Mouse (Mus musculus) layer of hippocampus, adult 2 months (tissue): ENCODE results near the gene Bcar3. TPM values are rescaled to one million over a fixed set of nuclear protein-coding genes. Genes with fewer than 3 reads are reported as not detected.

Experiments
- DNase-seq, 2 experiments: peaks; one replicate each; pipeline ENCODE4 v3.0.0; 2022; ENCODE audit warnings: low spot score in 2 of 2
- H3K27ac ChIP-seq: fragments of 200-600 bp; 2 replicates; pipeline ENCODE4 v1.8.1; 2022
- H3K4me3 ChIP-seq: fragments of 200-600 bp; 2 replicates; pipeline ENCODE4 v1.8.1; 2022; ENCODE audit warnings: mild to moderate bottlenecking
- CTCF ChIP-seq: fragments of 200-600 bp; conservative IDR thresholded peaks from 2 replicates; pipeline ENCODE4 v1.8.1; 2022; ENCODE audit warnings: antibody characterized with exemption, mild to moderate bottlenecking, moderate library complexity
- total RNA-seq, 2 experiments: library from RNA; stranded (reverse); gene quantifications; 2 replicates each; pipeline ENCODE4 v1.2.3; 2021

Gene Bcar3
- total RNA-seq, 2 experiments from 2014 or later: 9.4 to 10.0 TPM

- no peak for DNase-seq
- Histone ChIP-seq H3K27ac (no peak overlapping the region), H3K4me3 (no peak overlapping the region)
- no peak for TF ChIP-seq CTCF
These were observed 190.4 kb downstream of the Bcar3 start for GRCm38 (mm10) chr3:122484301-122484700.

GRCm38 (mm10) chr3:122485699-122486098, 191.8 kb downstream of the Bcar3 start:
- TF ChIP-seq CTCF: no peak
- no peak overlapping the region for H3K27ac ChIP-seq
- no peak overlapping the region for H3K4me3 ChIP-seq
- peak in 1 of 2 experiments; percentile 39 for DNase-seq

- Histone ChIP-seq H3K4me3 (no peak overlapping the region), H3K27ac (no peak overlapping the region)
- no peak for DNase-seq
- TF ChIP-seq CTCF: no peak
These were observed 192.3 kb downstream of the Bcar3 start for GRCm38 (mm10) chr3:122486193-122486592.

- no peak overlapping the region for H3K27ac ChIP-seq
- TF ChIP-seq CTCF: no peak
These were observed 194.3 kb downstream of the Bcar3 start for GRCm38 (mm10) chr3:122488051-122488754.

GRCm38 (mm10) chr3:122490574-122490973, 196.6 kb downstream of the Bcar3 start:
- Histone ChIP-seq H3K4me3 (no peak overlapping the region), H3K27ac (no peak overlapping the region)
- DNase-seq: no peak
- TF ChIP-seq CTCF: no peak

More at GRCm38 (mm10) chr3:122488051-122488754, 194.3 kb downstream of the Bcar3 start:
- H3K4me3 ChIP-seq: no peak overlapping the region
- DNase-seq: no peak

GRCm38 (mm10) chr3:122492006-122492405, 198.1 kb downstream of the Bcar3 start:
- TF ChIP-seq CTCF: no peak
- Histone ChIP-seq H3K27ac (no peak overlapping the region), H3K4me3 (no peak overlapping the region)
- DNase-seq: no peak

GRCm38 (mm10) chr3:122492872-122493615, 199.1 kb downstream of the Bcar3 start:
- peak overlapping the region; percentile 50 for H3K4me3 ChIP-seq
- no peak for DNase-seq
- 0 out of 2 replicates have a peak, but pooled peaks have one; percentile 2 for TF ChIP-seq CTCF
- peak overlapping the region; percentile 5; the same call in 1 of the 2 replicates for H3K27ac ChIP-seq

GRCm38 (mm10) chr3:122494764-122495163, 200.8 kb downstream of the Bcar3 start:
- no peak for TF ChIP-seq CTCF
- H3K27ac ChIP-seq: no peak overlapping the region
- no peak overlapping the region for H3K4me3 ChIP-seq
- no peak for DNase-seq

GRCm38 (mm10) chr3:122497871-122498270, 203.9 kb downstream of the Bcar3 start:
- Histone ChIP-seq H3K27ac (no peak overlapping the region), H3K4me3 (no peak overlapping the region)
- TF ChIP-seq CTCF: no peak
- DNase-seq: no peak

GRCm38 (mm10) chr3:122498528-122498927, 204.6 kb downstream of the Bcar3 start:
- no peak for DNase-seq
- H3K27ac ChIP-seq: no peak overlapping the region
- no peak for TF ChIP-seq CTCF
- no peak overlapping the region for H3K4me3 ChIP-seq

- no peak for DNase-seq
- Histone ChIP-seq H3K27ac (no peak overlapping the region), H3K4me3 (no peak overlapping the region)
- no peak for TF ChIP-seq CTCF
These were observed 205.7 kb downstream of the Bcar3 start for GRCm38 (mm10) chr3:122499647-122500046.

GRCm38 (mm10) chr3:122500929-122501328, 207.0 kb downstream of the Bcar3 start:
- no peak for DNase-seq
- H3K4me3 ChIP-seq: no peak overlapping the region
- H3K27ac ChIP-seq: no peak overlapping the region
- no peak for TF ChIP-seq CTCF

- DNase-seq: no peak
- Histone ChIP-seq H3K27ac (peak overlapping the region; percentile 68; the same call in 1 of the 2 replicates), H3K4me3 (no peak overlapping the region)
- TF ChIP-seq CTCF: no peak
These were observed 212.5 kb downstream of the Bcar3 start for GRCm38 (mm10) chr3:122506343-122506916.
